Mouse (Mus musculus): ENCODE data around the gene Ldha. TPM values are rescaled to one million over a fixed set of nuclear protein-coding genes. Genes with fewer than 3 reads are reported as not detected.
"Not testable (repeated sequence)": the region's sequence is repeated elsewhere in the genome, so short reads cannot be mapped to it uniquely, and the experiment has no call there.

Ldha gene
- total and polyA plus RNA-seq, 2 experiments: 442 to 594 TPM

DNA sequence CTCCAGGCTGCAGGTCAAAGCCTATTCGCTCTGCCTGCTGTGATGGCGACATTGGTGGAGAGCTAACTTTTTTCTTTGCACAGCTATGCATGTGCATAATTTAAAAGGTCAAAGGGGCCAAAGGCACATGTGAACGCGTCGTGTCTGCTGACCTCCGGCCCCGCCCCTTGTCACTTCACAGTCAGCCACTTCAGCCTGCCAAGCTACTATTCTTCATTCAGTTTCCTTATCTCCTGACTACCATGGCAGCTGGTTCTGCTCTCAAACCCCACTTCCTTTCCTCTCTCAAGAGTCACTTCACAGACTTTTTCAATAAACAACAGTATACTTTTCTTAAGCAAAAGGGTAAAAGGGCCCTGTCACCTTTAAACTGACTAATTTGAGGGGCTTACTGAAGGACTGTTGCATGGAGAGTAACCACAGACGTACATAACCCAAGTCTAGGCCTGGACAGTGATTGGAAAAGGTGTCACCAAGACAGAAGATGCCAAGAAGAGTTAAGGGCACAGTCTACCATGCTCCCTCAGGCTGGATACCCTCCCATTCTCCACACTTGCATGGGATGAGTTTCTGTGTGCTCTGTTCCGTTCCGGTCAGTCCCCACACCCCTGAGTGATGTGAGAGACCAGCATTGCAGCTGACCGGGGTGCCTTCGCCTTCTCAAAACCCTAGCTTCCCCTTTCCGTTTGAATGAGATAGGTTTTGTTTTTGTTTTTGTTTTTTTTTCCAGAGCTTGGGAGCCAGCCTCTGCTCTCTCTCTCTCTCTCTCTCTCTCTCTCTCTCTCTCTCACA is 10.3 kb upstream of the Ldha start:
- Histone ChIP-seq H3K9ac (ENCODE audit: low read depth, low read length) (no peak overlapping the region), H3K79me2 (ENCODE audit: control insufficient read depth, insufficient read depth, low read length) (no peaks in the 10 kb centered on the region), H3K4me3 (ENCODE audit: insufficient read depth, low read depth, low read length) (no peak overlapping the region), H3K36me3 (ENCODE audit: control insufficient read depth, insufficient read depth, low read length) (no peaks in the 10 kb centered on the region), H3K27ac (replicated peaks; ENCODE audit: insufficient read depth, low read depth, low read length) (peak overlapping the region; percentile 54), H3K27me3 (ENCODE audit: control insufficient read depth, insufficient read depth, low read length) (no peaks in the 10 kb centered on the region), H3K4me1 (ENCODE audit: control insufficient read depth, insufficient read depth, low read length) (peaks cover 34% of the 10 kb centered on the region)
- DNase-seq (ENCODE audit: extremely low read depth, low read depth, low spot score): peak; percentile 86
- TF ChIP-seq CTCF (IDR thresholded peaks at IDR 0.05; ENCODE audit: low read depth, low read length) (no peak), POLR2A (IDR thresholded peaks at IDR 0.05; ENCODE audit: extremely low read depth, insufficient read depth, low read length) (no peak)
- WGBS: 32% methylated on average over 13 of the region's 13 CpGs

DNA sequence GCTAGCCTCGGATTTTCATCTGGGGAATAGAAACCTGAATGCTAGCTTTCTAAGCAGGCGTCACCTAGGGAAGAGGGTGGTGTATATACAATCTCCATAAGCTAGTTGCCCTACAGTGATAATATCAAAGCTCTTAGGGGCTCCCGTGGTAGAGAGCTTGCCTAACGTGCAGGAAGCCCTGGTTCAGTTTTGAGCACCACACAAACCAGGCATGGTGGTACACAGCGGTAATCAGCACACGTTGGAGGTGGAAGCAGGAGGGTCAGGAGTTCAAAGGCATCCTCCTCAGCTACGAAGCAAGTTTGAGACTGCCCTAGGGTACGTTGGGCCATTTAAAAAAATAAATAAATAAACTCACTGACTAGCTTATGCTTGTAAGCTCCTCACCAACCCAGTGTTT is 9.6 kb upstream of the Ldha start:
- no peaks in the 10 kb centered on the region for H3K79me2 ChIP-seq (ENCODE audit: control insufficient read depth, insufficient read depth, low read length)
- H3K9ac ChIP-seq (ENCODE audit: low read depth, low read length): no peak overlapping the region
- no peak overlapping the region for H3K4me3 ChIP-seq (ENCODE audit: insufficient read depth, low read depth, low read length)
- no peak for DNase-seq (ENCODE audit: extremely low read depth, low read depth, low spot score)
- WGBS: 77% methylated on average over 8 of the region's 8 CpGs
- no peaks in the 10 kb centered on the region for H3K27me3 ChIP-seq (ENCODE audit: control insufficient read depth, insufficient read depth, low read length)
- TF ChIP-seq POLR2A (IDR thresholded peaks at IDR 0.05; ENCODE audit: extremely low read depth, insufficient read depth, low read length) (no peak), CTCF (IDR thresholded peaks at IDR 0.05; ENCODE audit: low read depth, low read length) (no peak)
- H3K36me3 ChIP-seq (ENCODE audit: control insufficient read depth, insufficient read depth, low read length): no peaks in the 10 kb centered on the region
- H3K4me1 ChIP-seq (ENCODE audit: control insufficient read depth, insufficient read depth, low read length): peaks cover 34% of the 10 kb centered on the region
- H3K27ac ChIP-seq (replicated peaks; ENCODE audit: insufficient read depth, low read depth, low read length): peak overlapping the region; percentile 54

DNA sequence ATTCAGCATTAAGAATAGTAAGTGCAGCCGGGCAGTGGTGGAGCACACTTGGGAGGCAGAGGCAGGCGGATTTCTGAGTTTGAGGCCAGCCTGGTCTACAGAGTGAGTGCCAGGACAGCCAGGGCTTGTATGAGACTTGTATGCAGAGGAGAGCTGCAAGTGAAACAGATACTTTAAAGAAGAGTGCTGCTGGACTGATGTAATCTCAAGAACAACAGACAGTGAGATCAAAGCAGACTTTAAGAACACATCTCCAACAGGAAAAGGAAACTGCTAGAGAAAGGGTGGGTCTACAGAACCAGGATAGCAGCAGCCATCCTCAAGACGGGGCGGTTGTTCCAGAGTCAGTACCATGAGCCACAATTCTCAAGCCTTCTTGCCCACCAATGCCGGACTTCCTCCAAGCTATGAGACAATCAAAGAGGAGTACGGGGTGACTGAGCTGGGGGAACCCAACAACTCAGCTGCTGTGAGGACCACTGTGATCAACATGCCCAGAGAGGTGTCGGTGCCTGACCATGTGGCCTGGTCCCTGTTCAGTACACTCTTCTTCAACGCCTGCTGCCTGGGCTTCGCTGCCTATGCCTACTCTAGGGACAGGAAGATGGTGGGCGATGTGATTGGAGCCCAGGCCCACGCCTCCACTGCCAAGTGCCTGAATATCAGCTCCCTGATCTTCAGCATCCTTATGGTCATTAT is 9.0 kb upstream of the Ldha start:
- peaks cover 31% of the 10 kb centered on the region for H3K4me1 ChIP-seq (ENCODE audit: control insufficient read depth, insufficient read depth, low read length)
- not testable (repeated sequence) for H3K4me3 ChIP-seq (ENCODE audit: insufficient read depth, low read depth, low read length); H3K27me3 ChIP-seq (ENCODE audit: control insufficient read depth, insufficient read depth, low read length); H3K27ac ChIP-seq (replicated peaks; ENCODE audit: insufficient read depth, low read depth, low read length); H3K79me2 ChIP-seq (ENCODE audit: control insufficient read depth, insufficient read depth, low read length); H3K9ac ChIP-seq (ENCODE audit: low read depth, low read length); H3K36me3 ChIP-seq (ENCODE audit: control insufficient read depth, insufficient read depth, low read length); DNase-seq (ENCODE audit: extremely low read depth, low read depth, low spot score)
- WGBS: 90% methylated on average over 11 of the region's 11 CpGs

GRCm38 (mm10) chr7:46833266-46833665 is 8.0 kb upstream of the Ldha start:
- Histone ChIP-seq H3K4me3 (ENCODE audit: insufficient read depth, low read depth, low read length) (no peak overlapping the region), H3K4me1 (ENCODE audit: control insufficient read depth, insufficient read depth, low read length) (peaks cover 24% of the 10 kb centered on the region), H3K9ac (ENCODE audit: low read depth, low read length) (no peak overlapping the region), H3K79me2 (ENCODE audit: control insufficient read depth, insufficient read depth, low read length) (no peaks in the 10 kb centered on the region), H3K27ac (replicated peaks; ENCODE audit: insufficient read depth, low read depth, low read length) (peak overlapping the region; percentile 68), H3K27me3 (ENCODE audit: control insufficient read depth, insufficient read depth, low read length) (no peaks in the 10 kb centered on the region), H3K36me3 (ENCODE audit: control insufficient read depth, insufficient read depth, low read length) (no peaks in the 10 kb centered on the region)
- no peak for TF ChIP-seq POLR2A (IDR thresholded peaks at IDR 0.05; ENCODE audit: extremely low read depth, insufficient read depth, low read length)
- TF ChIP-seq CTCF (IDR thresholded peaks at IDR 0.05; ENCODE audit: low read depth, low read length): no peak
- DNase-seq (ENCODE audit: extremely low read depth, low read depth, low spot score): peak; percentile 97
- 2% methylated on average over 6 of the region's 6 CpGs for WGBS

DNA sequence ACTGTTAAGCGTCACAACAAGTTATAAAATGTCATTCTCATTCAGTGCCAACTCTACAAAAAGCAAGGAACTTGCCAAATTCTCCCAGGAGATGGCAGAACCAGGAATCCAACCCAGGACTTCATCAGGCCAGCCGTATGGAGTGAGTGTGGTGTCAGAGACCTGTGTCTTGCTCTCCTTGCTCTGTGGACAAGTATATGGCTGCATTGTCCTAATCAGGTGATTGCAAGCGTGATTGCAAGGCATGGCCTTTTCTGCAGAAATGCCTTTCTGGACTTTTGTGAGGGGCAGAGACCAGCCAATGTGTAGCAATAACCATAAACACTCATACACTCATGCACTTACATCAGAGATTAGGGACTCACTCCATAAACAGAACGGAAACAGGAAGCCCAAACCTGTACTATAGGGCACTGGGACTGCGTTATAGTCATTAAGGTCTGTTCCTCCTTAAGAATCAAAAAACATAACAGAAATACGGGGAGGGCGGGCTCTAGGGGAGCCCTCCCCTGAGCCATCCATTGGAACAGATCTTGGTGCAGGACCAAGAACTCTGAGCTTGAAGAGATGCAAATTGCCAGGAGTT is 7.5 kb upstream of the Ldha start:
- no peaks in the 10 kb centered on the region for H3K27me3 ChIP-seq (ENCODE audit: control insufficient read depth, insufficient read depth, low read length)
- H3K36me3 ChIP-seq (ENCODE audit: control insufficient read depth, insufficient read depth, low read length): no peaks in the 10 kb centered on the region
- peaks cover 26% of the 10 kb centered on the region for H3K4me1 ChIP-seq (ENCODE audit: control insufficient read depth, insufficient read depth, low read length)
- H3K9ac ChIP-seq (ENCODE audit: low read depth, low read length): no peak overlapping the region
- H3K79me2 ChIP-seq (ENCODE audit: control insufficient read depth, insufficient read depth, low read length): no peaks in the 10 kb centered on the region
- H3K4me3 ChIP-seq (ENCODE audit: insufficient read depth, low read depth, low read length): no peak overlapping the region
- TF ChIP-seq POLR2A (IDR thresholded peaks at IDR 0.05; ENCODE audit: extremely low read depth, insufficient read depth, low read length): no peak
- no peak for TF ChIP-seq CTCF (IDR thresholded peaks at IDR 0.05; ENCODE audit: low read depth, low read length)
- no peak for DNase-seq (ENCODE audit: extremely low read depth, low read depth, low spot score)
- whole genome bisulfite sequencing: 46% methylated on average over 7 of the region's 7 CpGs
- H3K27ac ChIP-seq (replicated peaks; ENCODE audit: insufficient read depth, low read depth, low read length): peak overlapping the region; percentile 68

Data from liver, adult 2 months (tissue).